Mouse (Mus musculus): Measurements from ENCODE around the gene Nsun3. TPM values are rescaled to one million over a fixed set of nuclear protein-coding genes. Genes with fewer than 3 reads are reported as not detected.

Gene Nsun3
- polyA plus RNA-seq, 1 experiment from 2014 or later = 13.4 TPM

DNA sequence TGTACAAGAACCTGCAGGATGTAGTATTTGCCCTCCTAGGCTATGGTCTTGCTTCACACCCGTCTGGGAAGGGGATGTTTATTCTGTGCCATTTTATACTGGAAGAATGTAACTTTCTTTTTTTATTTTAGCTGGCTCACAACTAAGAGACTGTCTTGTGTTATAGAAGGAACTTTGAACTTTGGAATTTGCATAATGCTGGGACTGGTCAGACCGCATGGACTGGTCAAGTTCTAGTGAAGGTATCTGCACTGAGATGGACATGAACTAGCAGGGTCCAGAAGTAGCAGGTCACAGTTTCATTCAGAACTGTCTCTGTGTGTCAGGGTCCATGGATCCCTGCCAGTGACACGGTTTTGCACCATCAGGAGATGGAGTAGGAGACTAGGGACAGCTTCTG, 13.2 kb upstream of the Nsun3 start:
- Histone ChIP-seq H3K27ac (replicated peaks) (no peak overlapping the region), H3K4me2 (replicated peaks) (no peak overlapping the region), H3K9me3 (no peaks in the 10 kb centered on the region), H3K27me3 (no peaks in the 10 kb centered on the region), H3K4me1 (no peaks in the 10 kb centered on the region), H3K4me3 (no peak overlapping the region), H3K36me3 (peaks cover 23% of the 10 kb centered on the region), H3K9ac (replicated peaks) (no peak overlapping the region)
- ATAC-seq (replicated peaks) = no peak
- 82% methylated on average over 3 of the region's 3 CpGs for WGBS

DNA sequence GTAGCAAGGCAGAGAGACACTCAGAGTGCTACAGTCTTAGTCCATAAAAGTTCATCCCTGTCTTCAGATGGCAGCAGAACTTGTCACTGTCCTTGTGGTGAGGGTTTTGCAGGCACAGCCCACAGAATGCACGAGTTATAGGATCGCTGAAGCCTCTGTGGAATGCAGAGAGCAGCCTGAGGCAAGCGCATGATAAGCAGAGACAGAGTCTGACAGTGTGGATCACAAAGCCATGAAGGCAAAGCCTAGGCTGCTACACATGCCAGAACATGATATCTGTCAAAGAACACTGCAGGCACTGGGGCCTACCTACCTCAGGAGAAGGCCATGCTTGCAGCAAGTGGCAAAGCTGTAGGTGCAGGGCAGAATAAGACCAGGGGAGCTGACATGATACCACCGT, 12.8 kb upstream of the Nsun3 start:
- Histone ChIP-seq H3K4me2 (replicated peaks) (no peak overlapping the region), H3K9me3 (no peaks in the 10 kb centered on the region), H3K9ac (replicated peaks) (no peak overlapping the region), H3K27ac (replicated peaks) (no peak overlapping the region), H3K4me3 (no peak overlapping the region), H3K4me1 (no peaks in the 10 kb centered on the region), H3K36me3 (peaks cover 19% of the 10 kb centered on the region), H3K27me3 (no peaks in the 10 kb centered on the region)
- WGBS = 91% methylated on average over 4 of the region's 4 CpGs
- no peak for ATAC-seq (replicated peaks)

DNA sequence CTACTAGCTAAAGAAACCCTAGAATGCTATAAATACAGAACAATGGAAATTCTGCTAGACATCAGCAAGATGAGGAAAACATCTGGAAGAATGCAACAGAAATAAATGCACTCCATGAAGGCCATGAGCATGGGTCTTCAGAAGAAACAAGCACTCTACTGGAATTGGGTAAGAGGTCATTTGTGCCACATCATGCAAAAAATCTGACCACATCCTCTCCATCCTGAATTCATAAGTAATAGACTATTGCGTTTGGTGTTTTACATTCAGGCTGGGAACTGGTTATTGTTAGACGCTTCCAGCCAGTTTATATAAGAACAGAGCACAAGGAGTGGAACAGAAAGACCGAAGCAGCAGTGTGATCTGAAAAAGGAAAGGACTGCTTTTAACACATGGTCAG, 12.2 kb upstream of the Nsun3 start:
- Histone ChIP-seq H3K27me3 (no peaks in the 10 kb centered on the region), H3K36me3 (peaks cover 14% of the 10 kb centered on the region; the same call in 1 of the 2 replicates), H3K4me3 (no peak overlapping the region), H3K4me2 (replicated peaks) (no peak overlapping the region), H3K27ac (replicated peaks) (no peak overlapping the region), H3K9me3 (no peaks in the 10 kb centered on the region), H3K4me1 (no peaks in the 10 kb centered on the region), H3K9ac (replicated peaks) (no peak overlapping the region)
- WGBS = 91% methylated on average over 3 of the region's 3 CpGs
- ATAC-seq (replicated peaks) = no peak

DNA sequence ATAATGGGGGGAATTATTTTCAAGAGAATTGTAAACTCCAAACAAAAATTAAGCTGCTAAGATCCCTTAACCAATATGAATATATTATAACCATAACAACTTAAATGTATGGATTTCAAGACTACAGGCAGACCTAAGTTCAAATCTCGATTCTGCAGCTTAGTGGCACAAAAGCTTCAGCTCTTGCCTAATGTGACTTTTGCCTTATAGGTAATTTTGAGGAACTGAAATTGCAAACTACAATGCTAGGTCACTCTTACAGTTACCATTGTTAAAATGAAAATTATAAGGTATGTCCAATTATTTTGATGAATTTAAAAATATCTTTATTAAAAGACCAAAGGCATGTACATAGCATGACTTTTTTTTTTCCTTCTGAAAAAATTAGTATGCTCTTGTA, 10.0 kb upstream of the Nsun3 start:
- WGBS = 88% methylated on average over 1 of the region's 1 CpGs
- no peak overlapping the region for H3K4me3 ChIP-seq
- no peak for ATAC-seq (replicated peaks)
- no peaks in the 10 kb centered on the region for H3K27me3 ChIP-seq
- H3K4me2 ChIP-seq (replicated peaks) = no peak overlapping the region
- no peak overlapping the region for H3K27ac ChIP-seq (replicated peaks)
- H3K9me3 ChIP-seq = no peaks in the 10 kb centered on the region
- H3K9ac ChIP-seq (replicated peaks) = no peak overlapping the region
- no peaks in the 10 kb centered on the region for H3K4me1 ChIP-seq
- H3K36me3 ChIP-seq = peaks cover 7% of the 10 kb centered on the region; the same call in 1 of the 2 replicates

DNA sequence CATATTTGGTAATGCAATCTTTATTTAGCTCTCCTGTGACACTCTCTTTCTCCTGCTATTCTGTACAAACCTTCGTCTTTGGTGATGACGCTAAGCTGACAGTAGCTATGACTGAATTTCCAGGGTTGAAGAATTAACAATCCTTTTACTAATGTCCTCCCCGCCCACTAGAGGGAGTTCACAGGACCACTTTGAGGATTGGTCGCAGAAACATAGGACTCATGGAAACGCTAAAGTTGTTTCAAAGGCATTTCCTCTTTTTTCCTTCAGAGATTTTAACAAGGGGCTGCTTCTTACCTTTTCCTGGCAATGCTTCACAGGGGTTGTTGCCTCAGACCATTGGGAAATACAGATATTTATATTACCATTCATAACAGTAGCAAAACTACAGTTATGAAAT, 4.4 kb downstream of the Nsun3 start:
- Histone ChIP-seq H3K36me3 (no peaks in the 10 kb centered on the region), H3K27me3 (no peaks in the 10 kb centered on the region), H3K4me2 (replicated peaks) (no peak overlapping the region), H3K4me3 (no peak overlapping the region), H3K9ac (replicated peaks) (no peak overlapping the region), H3K9me3 (no peaks in the 10 kb centered on the region), H3K4me1 (peaks cover 27% of the 10 kb centered on the region), H3K27ac (replicated peaks) (no peak overlapping the region)
- WGBS = 67% methylated on average over 5 of the region's 5 CpGs
- no peak for ATAC-seq (replicated peaks)

DNA sequence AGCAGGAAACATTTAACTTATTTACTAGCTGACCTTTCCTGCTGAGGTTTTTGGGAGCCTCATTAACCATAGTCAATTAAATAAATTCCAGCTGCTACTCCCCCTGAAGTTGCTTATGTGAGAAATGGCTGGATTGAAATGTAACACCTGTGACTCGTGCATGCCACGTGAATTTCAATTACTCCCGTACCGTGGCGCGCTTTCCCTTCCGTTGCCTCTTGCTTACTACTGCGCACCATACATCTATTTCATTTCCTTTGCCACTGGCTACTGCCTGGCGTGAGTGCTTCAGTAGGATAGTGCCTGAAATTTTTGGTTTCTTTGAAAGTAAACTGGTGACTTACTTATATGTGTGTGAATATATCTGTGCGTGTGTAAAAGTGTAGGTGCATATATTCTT, 8.3 kb downstream of the Nsun3 start:
- Histone ChIP-seq H3K4me2 (replicated peaks) (no peak overlapping the region), H3K36me3 (no peaks in the 10 kb centered on the region; the same call in 1 of the 2 replicates), H3K4me3 (no peak overlapping the region), H3K9ac (replicated peaks) (no peak overlapping the region), H3K4me1 (no peaks in the 10 kb centered on the region), H3K27me3 (no peaks in the 10 kb centered on the region), H3K27ac (replicated peaks) (no peak overlapping the region), H3K9me3 (no peaks in the 10 kb centered on the region)
- no peak for ATAC-seq (replicated peaks)
- WGBS = 78% methylated on average over 10 of the region's 10 CpGs

DNA sequence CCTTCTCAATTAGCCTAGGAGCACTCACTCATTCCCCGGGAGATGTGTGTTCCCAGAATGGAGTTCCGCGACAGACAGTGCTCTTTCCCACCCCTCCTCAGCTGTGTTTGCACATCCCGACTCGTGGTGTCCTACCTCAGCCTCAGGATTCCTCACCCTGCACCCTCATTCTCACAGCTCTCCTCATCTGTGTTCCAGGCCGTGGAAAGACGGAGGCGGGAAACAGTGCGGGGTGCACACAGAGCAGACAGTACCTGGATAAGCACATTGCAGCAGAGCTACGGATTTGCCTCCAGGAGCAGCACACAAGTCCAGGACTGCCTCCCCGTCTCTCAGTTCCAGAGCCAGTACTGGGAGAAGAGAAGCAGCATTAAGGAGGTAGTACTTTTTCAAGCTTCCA, 10.6 kb downstream of the Nsun3 start:
- Histone ChIP-seq H3K9me3 (no peaks in the 10 kb centered on the region), H3K36me3 (no peaks in the 10 kb centered on the region; the same call in 1 of the 2 replicates), H3K4me1 (no peaks in the 10 kb centered on the region), H3K9ac (replicated peaks) (no peak overlapping the region), H3K27me3 (no peaks in the 10 kb centered on the region), H3K27ac (replicated peaks) (no peak overlapping the region), H3K4me3 (no peak overlapping the region), H3K4me2 (replicated peaks) (no peak overlapping the region)
- no peak for ATAC-seq (replicated peaks)
- 91% methylated on average over 11 of the region's 11 CpGs for WGBS

DNA sequence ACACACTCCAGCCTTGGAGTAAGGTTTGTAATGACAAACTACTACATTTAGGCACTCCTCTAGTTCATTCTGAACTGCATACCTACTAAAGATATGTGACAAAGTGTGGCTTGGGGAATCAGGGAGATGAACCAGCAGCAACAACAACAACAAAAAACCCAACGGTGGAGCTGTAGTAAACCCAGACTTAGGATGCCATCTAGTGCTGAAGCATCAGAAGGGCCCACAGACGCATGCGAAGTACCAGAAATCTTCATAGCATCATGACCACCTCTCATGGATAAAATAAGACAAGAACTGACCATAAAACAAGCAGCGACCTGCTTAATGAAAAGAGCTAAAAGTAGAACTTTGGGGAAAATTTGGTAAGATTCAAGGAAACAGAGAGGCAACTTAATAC, 13.2 kb downstream of the Nsun3 start:
- Histone ChIP-seq H3K27me3 (no peaks in the 10 kb centered on the region), H3K9ac (replicated peaks) (no peak overlapping the region), H3K36me3 (peaks cover 4% of the 10 kb centered on the region; the same call in 1 of the 2 replicates), H3K9me3 (no peaks in the 10 kb centered on the region), H3K4me1 (no peaks in the 10 kb centered on the region), H3K4me2 (replicated peaks) (no peak overlapping the region), H3K27ac (replicated peaks) (no peak overlapping the region), H3K4me3 (no peak overlapping the region)
- no peak for ATAC-seq (replicated peaks)
- WGBS = 90% methylated on average over 4 of the region's 4 CpGs

DNA sequence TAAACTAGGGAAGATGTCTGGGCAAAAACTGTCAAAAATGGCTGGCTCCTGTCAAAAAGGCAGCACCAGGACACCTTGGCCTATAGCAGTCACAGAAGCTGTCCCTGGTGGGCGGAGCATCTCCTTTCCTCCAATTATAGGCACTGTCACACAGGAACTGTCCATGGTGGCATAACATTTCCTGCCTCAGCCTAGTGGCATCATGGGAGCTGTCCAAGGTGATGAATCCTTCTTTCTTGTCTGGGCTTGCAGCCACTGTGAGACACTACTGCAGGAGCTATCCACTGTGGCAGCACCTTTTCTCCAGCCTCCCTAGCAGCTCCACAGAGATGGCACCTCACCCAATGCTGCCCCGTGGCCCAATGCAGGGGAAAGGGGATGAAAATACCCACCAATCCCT, 28.3 kb downstream of the Nsun3 start:
- Histone ChIP-seq H3K9me3 (no peaks in the 10 kb centered on the region), H3K4me3 (no peak overlapping the region), H3K36me3 (no peaks in the 10 kb centered on the region), H3K4me1 (no peaks in the 10 kb centered on the region), H3K4me2 (replicated peaks) (no peak overlapping the region), H3K27ac (replicated peaks) (no peak overlapping the region), H3K9ac (replicated peaks) (no peak overlapping the region), H3K27me3 (no peaks in the 10 kb centered on the region)
- 100% methylated on average over 2 of the region's 2 CpGs for WGBS
- ATAC-seq (replicated peaks) = no peak

DNA sequence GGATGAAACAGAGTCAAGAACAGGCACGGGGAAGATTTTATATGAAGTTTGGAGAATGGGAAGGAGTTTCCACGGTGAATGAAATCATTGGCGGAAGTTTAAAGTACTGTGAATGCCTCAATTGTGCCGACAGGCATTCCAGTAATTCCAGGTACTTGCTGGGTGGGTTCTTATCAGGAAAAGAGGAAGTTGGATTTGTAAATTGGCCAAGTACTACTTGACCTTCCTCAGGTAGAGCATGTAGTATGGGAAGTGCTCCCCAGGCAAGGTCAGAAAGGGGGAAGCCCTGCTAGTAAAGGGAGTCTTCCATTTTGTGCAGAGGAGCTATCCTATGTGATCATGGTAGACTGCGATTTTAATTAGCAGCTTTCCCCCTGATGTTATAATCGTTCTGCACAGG, 31.3 kb downstream of the Nsun3 start:
- H3K4me2 ChIP-seq (replicated peaks) = no peak overlapping the region
- H3K27ac ChIP-seq (replicated peaks) = no peak overlapping the region
- no peaks in the 10 kb centered on the region for H3K27me3 ChIP-seq
- H3K4me3 ChIP-seq = no peak overlapping the region
- H3K36me3 ChIP-seq = no peaks in the 10 kb centered on the region
- no peak for ATAC-seq (replicated peaks)
- WGBS = 94% methylated on average over 6 of the region's 6 CpGs
- H3K9ac ChIP-seq (replicated peaks) = no peak overlapping the region
- no peaks in the 10 kb centered on the region for H3K4me1 ChIP-seq
- H3K9me3 ChIP-seq = no peaks in the 10 kb centered on the region

DNA sequence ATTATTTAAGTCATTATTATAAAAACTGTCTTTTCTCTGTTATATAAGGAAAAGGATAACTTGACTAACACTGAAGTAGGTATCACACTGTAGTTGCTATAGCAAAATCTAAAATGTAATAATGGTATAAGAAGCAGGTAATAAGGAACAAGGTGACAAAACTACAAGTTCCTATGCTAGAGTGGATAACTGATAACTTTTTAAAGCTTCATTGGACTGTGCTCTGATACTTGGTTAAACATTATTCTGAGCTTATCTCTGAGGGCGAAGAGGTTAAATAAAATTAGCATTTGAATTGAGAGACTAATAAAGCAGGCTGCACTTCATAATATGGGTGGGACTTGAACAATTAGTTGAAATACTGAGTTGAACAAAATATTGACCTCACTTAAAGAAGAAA, 33.0 kb downstream of the Nsun3 start:
- H3K9me3 ChIP-seq = no peaks in the 10 kb centered on the region
- 69% methylated on average over 1 of the region's 1 CpGs for WGBS
- no peak for ATAC-seq (replicated peaks)
- no peaks in the 10 kb centered on the region for H3K36me3 ChIP-seq
- H3K27me3 ChIP-seq = no peaks in the 10 kb centered on the region
- H3K27ac ChIP-seq (replicated peaks) = no peak overlapping the region
- no peak overlapping the region for H3K4me2 ChIP-seq (replicated peaks)
- H3K4me1 ChIP-seq = no peaks in the 10 kb centered on the region
- no peak overlapping the region for H3K4me3 ChIP-seq
- no peak overlapping the region for H3K9ac ChIP-seq (replicated peaks)

DNA sequence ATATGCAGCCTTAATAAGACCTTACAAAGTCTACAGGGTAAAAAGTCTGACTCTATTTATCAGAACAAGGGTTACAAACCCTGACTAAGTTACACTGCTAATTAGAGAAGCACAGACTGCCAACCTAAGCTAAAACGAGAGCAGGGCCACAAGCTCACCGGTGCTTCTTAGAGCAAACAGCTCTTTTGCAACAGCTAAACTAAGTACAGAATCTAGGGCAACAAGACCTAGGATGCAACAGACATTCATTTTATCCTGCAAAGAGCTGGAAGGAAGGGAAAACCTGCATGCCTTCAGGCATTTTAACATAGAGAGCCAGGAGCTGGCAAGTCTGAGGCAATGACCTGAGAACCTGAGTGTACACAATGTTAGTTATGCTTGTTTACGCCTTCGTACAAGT, 33.5 kb downstream of the Nsun3 start:
- Histone ChIP-seq H3K27ac (replicated peaks) (no peak overlapping the region), H3K27me3 (no peaks in the 10 kb centered on the region), H3K9ac (replicated peaks) (no peak overlapping the region), H3K9me3 (no peaks in the 10 kb centered on the region), H3K36me3 (no peaks in the 10 kb centered on the region), H3K4me3 (no peak overlapping the region), H3K4me2 (replicated peaks) (no peak overlapping the region), H3K4me1 (no peaks in the 10 kb centered on the region)
- WGBS = 72% methylated on average over 4 of the region's 4 CpGs
- no peak for ATAC-seq (replicated peaks)

DNA sequence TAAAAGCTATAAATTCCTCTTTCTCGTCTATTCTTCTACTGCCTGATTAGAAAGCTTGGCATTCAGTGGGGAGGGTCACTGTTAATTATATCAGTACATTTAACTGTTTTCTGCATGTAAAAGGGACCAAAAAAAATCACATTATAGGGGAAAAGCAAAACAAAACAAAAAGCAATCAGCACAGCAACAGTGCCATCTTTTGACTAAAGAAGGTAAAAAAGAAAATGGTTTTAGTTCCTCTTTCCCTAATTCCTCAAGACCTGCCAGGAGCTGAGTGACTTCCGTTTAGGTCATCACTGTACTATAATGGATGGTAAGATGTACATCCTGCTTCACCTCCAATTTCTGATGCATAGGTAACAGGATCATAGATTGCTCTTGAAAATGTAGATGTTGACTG, 40.7 kb downstream of the Nsun3 start:
- Histone ChIP-seq H3K4me3 (no peak overlapping the region), H3K36me3 (no peaks in the 10 kb centered on the region), H3K4me2 (replicated peaks) (no peak overlapping the region), H3K27ac (replicated peaks) (no peak overlapping the region), H3K9me3 (no peaks in the 10 kb centered on the region), H3K4me1 (no peaks in the 10 kb centered on the region), H3K9ac (replicated peaks) (no peak overlapping the region), H3K27me3 (no peaks in the 10 kb centered on the region)
- WGBS = 54% methylated on average over 2 of the region's 2 CpGs
- peak; percentile 43 for ATAC-seq (replicated peaks)

All from forebrain, embryonic 15.5 days (tissue).